Mouse (Mus musculus): ENCODE results near the gene Myzap. TPM values are rescaled to one million over a fixed set of nuclear protein-coding genes. Genes with fewer than 3 reads are reported as not detected.
"Not testable (repeated sequence)": the region's sequence is repeated elsewhere in the genome, so short reads cannot be mapped to it uniquely, and the experiment has no call there.

Myzap gene
- polyA plus RNA-seq, 2 experiments, result 1.8 to 2.5 TPM

DNA sequence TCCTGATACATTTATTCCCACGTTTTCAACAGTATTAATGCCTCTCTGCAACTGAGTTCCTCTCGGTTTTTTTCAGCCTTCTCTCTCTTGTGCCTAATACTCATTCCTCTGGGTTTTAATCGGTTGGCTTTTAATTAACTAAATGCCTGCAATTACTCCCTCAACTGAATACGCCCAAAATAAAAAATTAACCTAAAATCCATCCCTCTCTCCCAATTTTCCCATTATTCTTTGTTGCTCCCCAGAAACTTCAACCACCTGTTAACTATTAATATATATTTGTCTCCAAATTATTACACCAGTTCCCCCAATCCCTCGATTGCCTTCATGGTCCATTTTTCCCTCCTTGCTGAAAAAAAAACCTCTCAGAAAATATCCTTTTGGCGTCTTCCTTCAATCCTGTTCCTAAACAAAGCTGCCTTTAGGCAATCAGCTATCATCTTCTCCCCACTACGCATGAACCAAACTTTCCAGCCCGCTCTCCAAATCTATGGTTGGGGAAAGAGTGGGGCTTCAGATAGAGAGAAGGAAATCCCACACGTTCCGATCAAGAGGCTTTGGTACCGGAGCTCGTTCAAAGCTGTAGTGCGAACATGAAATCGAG lies 107.2 kb downstream of the Myzap start:
- DNase-seq (ENCODE audit: low read depth in 3 of 3, low spot score in 3 of 3), result peak; percentile 15 to 37 (median 20)
- H3K9me3 ChIP-seq (ENCODE audit: control insufficient read depth, low read length), result no peaks in the 10 kb centered on the region
- peak overlapping the region; percentile 99 for H3K9ac ChIP-seq (replicated peaks)
- ATAC-seq (ENCODE audit: insufficient read depth), result peak; percentile 12; the same call in 1 of the 2 replicates
- peak overlapping the region; percentile 65 for H3K27ac ChIP-seq
- WGBS (ENCODE audit: insufficient replicate concordance), result under 1% methylated on average over 14 of the region's 14 CpGs
- peak overlapping the region; percentile 86 for H3K4me2 ChIP-seq (ENCODE audit: low read depth)
- H3K4me1 ChIP-seq (replicated peaks; ENCODE audit: control insufficient read depth in 2 of 2, insufficient read depth in 2 of 2, low read length in 1 of 2), result peaks cover 7 to 12% of the 10 kb centered on the region in 2 experiments; a peak in 3 of 4 replicates
- TF ChIP-seq EP300 (IDR thresholded peaks at IDR 0.05; ENCODE audit: low read depth), result no peak
- TF ChIP-seq CTCF (IDR thresholded peaks at IDR 0.05; ENCODE audit: low read depth), result no peak
- H3K27me3 ChIP-seq (ENCODE audit: control insufficient read depth, insufficient read depth, low read length), result no peaks in the 10 kb centered on the region
- peak overlapping the region; percentile 96 to 100 for H3K4me3 ChIP-seq (ENCODE audit: insufficient read depth in 1 of 2, low read depth in 2 of 2, low read length in 2 of 2)
- H3K36me3 ChIP-seq (replicated peaks; ENCODE audit: control insufficient read depth, insufficient read depth, low read depth), result peaks cover 36% of the 10 kb centered on the region

DNA sequence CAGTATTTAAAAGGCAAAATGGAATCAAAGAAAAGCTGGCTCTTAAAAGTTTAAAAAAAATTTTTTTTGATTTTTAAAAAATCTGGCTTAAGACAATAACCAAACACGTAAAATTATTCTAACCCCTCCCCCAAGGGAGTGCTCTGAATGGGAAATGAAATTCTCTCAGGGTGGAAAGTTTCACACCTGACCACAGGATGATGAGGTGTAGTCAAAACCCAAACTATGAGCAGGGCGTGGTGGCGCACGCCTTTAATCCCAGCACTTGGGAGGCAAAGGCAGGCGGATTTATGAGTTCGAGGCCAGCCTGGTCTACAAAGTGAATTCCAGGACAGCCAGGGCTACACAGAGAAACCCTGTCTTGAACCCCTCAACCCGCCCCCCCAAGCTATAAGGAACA lies 108.3 kb downstream of the Myzap start:
- ATAC-seq (ENCODE audit: insufficient read depth); H3K9ac ChIP-seq (replicated peaks); H3K27ac ChIP-seq; DNase-seq (ENCODE audit: low read depth in 3 of 3, low spot score in 3 of 3); H3K27me3 ChIP-seq (ENCODE audit: control insufficient read depth, insufficient read depth, low read length); H3K9me3 ChIP-seq (ENCODE audit: control insufficient read depth, low read length): not testable (repeated sequence)
- H3K4me1 ChIP-seq (replicated peaks; ENCODE audit: control insufficient read depth in 2 of 2, insufficient read depth in 2 of 2, low read length in 1 of 2), result peaks cover 7 to 12% of the 10 kb centered on the region in 2 experiments; a peak in 3 of 4 replicates
- peak overlapping the region in 1 of 2 experiments; percentile 100; a peak in 2 of 4 replicates for H3K4me3 ChIP-seq (ENCODE audit: insufficient read depth in 1 of 2, low read depth in 2 of 2, low read length in 2 of 2)
- peak overlapping the region; percentile 86 for H3K4me2 ChIP-seq (ENCODE audit: low read depth)
- H3K36me3 ChIP-seq (replicated peaks; ENCODE audit: control insufficient read depth, insufficient read depth, low read depth), result peaks cover 47% of the 10 kb centered on the region
- WGBS (ENCODE audit: insufficient replicate concordance), result 78% methylated on average over 7 of the region's 7 CpGs

GRCm38 (mm10) chr9:71480305-71480704 lies 111.9 kb downstream of the Myzap start:
- no peaks in the 10 kb centered on the region for H3K27me3 ChIP-seq (ENCODE audit: control insufficient read depth, insufficient read depth, low read length)
- H3K4me1 ChIP-seq (replicated peaks; ENCODE audit: control insufficient read depth in 2 of 2, insufficient read depth in 2 of 2, low read length in 1 of 2), result peaks cover 5 to 9% of the 10 kb centered on the region in 2 experiments; a peak in 3 of 4 replicates
- peaks cover 77% of the 10 kb centered on the region for H3K36me3 ChIP-seq (replicated peaks; ENCODE audit: control insufficient read depth, insufficient read depth, low read depth)
- H3K9me3 ChIP-seq (ENCODE audit: control insufficient read depth, low read length), result no peaks in the 10 kb centered on the region
- WGBS (ENCODE audit: insufficient replicate concordance), result 36% methylated on average over 2 of the region's 2 CpGs
- H3K4me2 ChIP-seq (ENCODE audit: low read depth), result 0 out of 2 replicates have a peak overlapping the region, but pooled peaks have one; percentile 3
- no peak overlapping the region for H3K4me3 ChIP-seq (ENCODE audit: insufficient read depth in 1 of 2, low read depth in 2 of 2, low read length in 2 of 2)
- ATAC-seq (ENCODE audit: insufficient read depth) (peak; percentile 69; the same call in 1 of the 2 replicates), DNase-seq (ENCODE audit: low read depth in 3 of 3, low spot score in 3 of 3) (peak; percentile 19 to 44 (median 34))
- H3K9ac ChIP-seq (replicated peaks), result no peak overlapping the region
- H3K27ac ChIP-seq, result no peak overlapping the region
- TF ChIP-seq EP300 (IDR thresholded peaks at IDR 0.05; ENCODE audit: low read depth) (peak; percentile 60; the same call in 1 of the 2 replicates), CTCF (IDR thresholded peaks at IDR 0.05; ENCODE audit: low read depth) (no peak)

DNA sequence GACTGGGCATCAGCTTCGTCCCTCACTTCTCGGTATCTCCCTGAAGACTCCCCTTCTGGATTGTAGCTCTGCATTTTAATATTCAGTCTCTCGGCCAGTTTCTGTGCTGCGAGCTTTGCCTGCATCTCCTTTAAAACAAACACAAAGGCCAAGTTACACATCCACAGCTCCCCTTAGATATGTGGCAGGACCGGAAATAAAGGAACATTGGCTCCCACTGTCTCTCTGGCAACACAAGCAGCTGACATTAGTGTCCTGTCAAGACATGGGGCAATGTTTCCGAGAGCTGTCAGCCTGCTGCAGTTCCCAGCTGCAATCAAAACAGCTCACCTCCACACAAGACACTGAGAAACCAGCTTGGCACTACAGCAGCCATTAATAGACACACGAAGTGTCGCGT lies 112.7 kb downstream of the Myzap start:
- WGBS (ENCODE audit: insufficient replicate concordance), result 91% methylated on average over 9 of the region's 9 CpGs
- peaks cover 82% of the 10 kb centered on the region for H3K36me3 ChIP-seq (replicated peaks; ENCODE audit: control insufficient read depth, insufficient read depth, low read depth)
- DNase-seq (ENCODE audit: low read depth in 3 of 3, low spot score in 3 of 3), result no peak

GRCm38 (mm10) chr9:71478596-71478995 lies 113.6 kb downstream of the Myzap start:
- Histone ChIP-seq H3K36me3 (replicated peaks; ENCODE audit: control insufficient read depth, insufficient read depth, low read depth) (peaks cover 82% of the 10 kb centered on the region), H3K4me1 (replicated peaks; ENCODE audit: control insufficient read depth in 2 of 2, insufficient read depth in 2 of 2, low read length in 1 of 2) (peaks cover 3 to 7% of the 10 kb centered on the region in 2 experiments; a peak in 3 of 4 replicates), H3K9ac (replicated peaks) (no peak overlapping the region), H3K4me2 (ENCODE audit: low read depth) (no peak overlapping the region), H3K27ac (no peak overlapping the region), H3K4me3 (ENCODE audit: insufficient read depth in 1 of 2, low read depth in 2 of 2, low read length in 2 of 2) (no peak overlapping the region), H3K9me3 (ENCODE audit: control insufficient read depth, low read length) (no peaks in the 10 kb centered on the region), H3K27me3 (ENCODE audit: control insufficient read depth, insufficient read depth, low read length) (no peaks in the 10 kb centered on the region)
- no peak for DNase-seq (ENCODE audit: low read depth in 3 of 3, low spot score in 3 of 3)
- 80% methylated on average over 7 of the region's 7 CpGs for WGBS (ENCODE audit: insufficient replicate concordance)
- no peak for TF ChIP-seq EP300 (IDR thresholded peaks at IDR 0.05; ENCODE audit: low read depth)
- no peak for TF ChIP-seq CTCF (IDR thresholded peaks at IDR 0.05; ENCODE audit: low read depth)
- ATAC-seq (ENCODE audit: insufficient read depth), result no peak

More for the DNA sequence above, 112.7 kb downstream of the Myzap start:
- H3K4me2 ChIP-seq (ENCODE audit: low read depth), result no peak overlapping the region
- no peaks in the 10 kb centered on the region for H3K9me3 ChIP-seq (ENCODE audit: control insufficient read depth, low read length)
- no peak for TF ChIP-seq CTCF (IDR thresholded peaks at IDR 0.05; ENCODE audit: low read depth)
- no peak for TF ChIP-seq EP300 (IDR thresholded peaks at IDR 0.05; ENCODE audit: low read depth)
- peaks cover 5 to 9% of the 10 kb centered on the region in 2 experiments; a peak in 3 of 4 replicates for H3K4me1 ChIP-seq (replicated peaks; ENCODE audit: control insufficient read depth in 2 of 2, insufficient read depth in 2 of 2, low read length in 1 of 2)
- no peak overlapping the region for H3K9ac ChIP-seq (replicated peaks)
- ATAC-seq (ENCODE audit: insufficient read depth), result no peak
- H3K27me3 ChIP-seq (ENCODE audit: control insufficient read depth, insufficient read depth, low read length), result no peaks in the 10 kb centered on the region
- no peak overlapping the region for H3K4me3 ChIP-seq (ENCODE audit: insufficient read depth in 1 of 2, low read depth in 2 of 2, low read length in 2 of 2)
- no peak overlapping the region for H3K27ac ChIP-seq

All from liver, embryonic 14.5 days (tissue).